Mouse (Mus musculus) heart, adult 2 months (tissue): ENCODE measurements around the gene Tecta. TPM values are rescaled to one million over a fixed set of nuclear protein-coding genes. Genes with fewer than 3 reads are reported as not detected.

Experiments
- DNase-seq, 2 experiments: peaks; one replicate each; pipeline ENCODE4 v3.0.0; 2021
- H3K27ac ChIP-seq: fragments of 200-600 bp; 2 replicates; pipeline ENCODE4 v1.8.1; 2022
- H3K27me3 ChIP-seq: fragments of 200-500 bp; 2 replicates; pipeline ENCODE4 v1.6.1; 2012; ENCODE audit warnings: mild to moderate bottlenecking, low read length, inconsistent platforms, mixed read lengths; ENCODE audit not compliant: control insufficient read depth, insufficient read depth
- H3K36me3 ChIP-seq: fragments of 200-500 bp; 2 replicates; pipeline ENCODE4 v1.6.1; 2012; ENCODE audit warnings: low read length, inconsistent platforms; ENCODE audit not compliant: control insufficient read depth, insufficient read depth
- H3K4me1 ChIP-seq: fragments of 200-500 bp; 2 replicates; pipeline ENCODE4 v1.6.1; 2011; ENCODE audit warnings: low read length; ENCODE audit not compliant: control insufficient read depth, insufficient read depth
- H3K4me3 ChIP-seq: fragments of 200-600 bp; 2 replicates; pipeline ENCODE4 v1.8.1; 2022
- H3K79me2 ChIP-seq: fragments of 200-500 bp; replicated peaks from 2 replicates; pipeline ENCODE4 v1.6.1; 2012; ENCODE audit warnings: mild to moderate bottlenecking, inconsistent platforms, low read length, moderate library complexity, mixed read lengths; ENCODE audit not compliant: control insufficient read depth, insufficient read depth
- H3K9ac ChIP-seq: fragments of 200-500 bp; 2 replicates; pipeline ENCODE4 v1.6.1; 2012; ENCODE audit warnings: low read depth, mild to moderate bottlenecking, control low read depth, inconsistent platforms, low read length, mixed read lengths
- CTCF ChIP-seq: fragments of 200-600 bp; IDR thresholded peaks from 2 replicates; pipeline ENCODE4 v1.8.1; 2022; ENCODE audit warnings: antibody characterized with exemption, mild to moderate bottlenecking, moderate library complexity
- EP300 ChIP-seq: fragments of 200-500 bp; IDR thresholded peaks from 2 replicates; pipeline ENCODE4 v1.6.1; 2011; ENCODE audit warnings: low read depth, low read length, control low read depth; ENCODE audit not compliant: insufficient read depth
- POLR2A ChIP-seq: fragments of 200-500 bp; IDR thresholded peaks from 2 replicates; pipeline ENCODE4 v1.6.1; 2011; ENCODE audit warnings: mild to moderate bottlenecking, low read depth, low read length, control low read depth; ENCODE audit not compliant: insufficient read depth
- WGBS: fragments of 180-500 bp; shearing (Covaris S2); methylation state at CpG from one replicate; pipeline ENCODE4 v1.1.7; 2018; 5-methylcytosine and 5-hydroxymethylcytosine counted together
- intact Hi-C: fragments of 180-260 bp; cut with DNase I; formaldehyde crosslinking; loops from one replicate; pipeline ENCODE4 v1.15.1; 2025
- polyA plus RNA-seq: library from polyadenylated mRNA; depleted of rRNA; stranded (reverse); fragments of >200 nt; gene quantifications from 2 replicates; pipeline ENCODE4 v1.2.3, GENCODE M21; 2012
- total RNA-seq, 2 experiments: library from RNA; stranded (reverse); gene quantifications; 2 replicates each; pipeline ENCODE4 v1.2.3; 2021

The Tecta gene
- total and polyA plus RNA-seq, 3 experiments, result 0.02 to 0.05 (median 0.02) TPM

- Histone ChIP-seq H3K9ac (no peak overlapping the region), H3K36me3 (no peaks in the 10 kb centered on the region), H3K4me3 (no peak overlapping the region), H3K27me3 (no peaks in the 10 kb centered on the region), H3K79me2 (no peaks in the 10 kb centered on the region), H3K27ac (no peak overlapping the region), H3K4me1 (no peaks in the 10 kb centered on the region)
- intact Hi-C loops, result loop anchor here (5.0 kb wide), 1 partner anchor 277 kb away; no protein-coding TSS in a partner anchor
- WGBS, result 56% methylated on average over 29 of the region's 29 CpGs
- no peak for TF ChIP-seq CTCF
- no peak for TF ChIP-seq EP300
- TF ChIP-seq POLR2A, result no peak
- DNase-seq, result no peak
Observed at GRCm38 (mm10) chr9:42324640-42325394, 74.9 kb downstream of the Tecta start.

- Histone ChIP-seq H3K79me2 (no peaks in the 10 kb centered on the region), H3K4me1 (no peaks in the 10 kb centered on the region), H3K9ac (no peak overlapping the region), H3K4me3 (no peak overlapping the region), H3K27ac (no peak overlapping the region), H3K27me3 (no peaks in the 10 kb centered on the region), H3K36me3 (no peaks in the 10 kb centered on the region)
- 83% methylated on average over 8 of the region's 8 CpGs for WGBS
- DNase-seq, result no peak
- TF ChIP-seq CTCF, result no peak
- no peak for TF ChIP-seq POLR2A
- no peak for TF ChIP-seq EP300
- intact Hi-C loops, result no loop called here
Observed at GRCm38 (mm10) chr9:42323238-42323637, 76.5 kb downstream of the Tecta start.

- Histone ChIP-seq H3K4me3 (no peak overlapping the region), H3K4me1 (no peaks in the 10 kb centered on the region), H3K27ac (no peak overlapping the region), H3K27me3 (no peaks in the 10 kb centered on the region), H3K9ac (no peak overlapping the region), H3K79me2 (no peaks in the 10 kb centered on the region), H3K36me3 (no peaks in the 10 kb centered on the region)
- DNase-seq, result no peak
- TF ChIP-seq CTCF (no peak), POLR2A (no peak), EP300 (no peak)
- 65% methylated on average over 2 of the region's 2 CpGs for WGBS
- intact Hi-C loops, result no loop called here
Observed at GRCm38 (mm10) chr9:42321442-42321841, 78.3 kb downstream of the Tecta start.

- 90% methylated on average over 7 of the region's 7 CpGs for WGBS
- no peak overlapping the region for H3K4me3 ChIP-seq
Observed at GRCm38 (mm10) chr9:42320616-42321015, 79.1 kb downstream of the Tecta start.

GRCm38 (mm10) chr9:42318455-42318987, 81.2 kb downstream of the Tecta start:
- 76% methylated on average over 9 of the region's 9 CpGs for WGBS
- Histone ChIP-seq H3K79me2 (no peaks in the 10 kb centered on the region), H3K4me1 (no peaks in the 10 kb centered on the region), H3K27ac (no peak overlapping the region), H3K9ac (no peak overlapping the region), H3K36me3 (no peaks in the 10 kb centered on the region), H3K27me3 (no peaks in the 10 kb centered on the region), H3K4me3 (no peak overlapping the region)
- TF ChIP-seq EP300 (no peak), POLR2A (no peak), CTCF (no peak)
- DNase-seq, result no peak
- intact Hi-C loops, result no loop called here

More at GRCm38 (mm10) chr9:42320616-42321015, 79.1 kb downstream of the Tecta start:
- Histone ChIP-seq H3K27ac (no peak overlapping the region), H3K9ac (no peak overlapping the region), H3K4me1 (no peaks in the 10 kb centered on the region), H3K36me3 (no peaks in the 10 kb centered on the region), H3K79me2 (no peaks in the 10 kb centered on the region), H3K27me3 (no peaks in the 10 kb centered on the region)
- intact Hi-C loops, result no loop called here
- DNase-seq, result no peak
- TF ChIP-seq CTCF (no peak), EP300 (no peak), POLR2A (no peak)

GRCm38 (mm10) chr9:42317337-42317736, 82.4 kb downstream of the Tecta start:
- no peaks in the 10 kb centered on the region for H3K36me3 ChIP-seq
- intact Hi-C loops, result no loop called here
- H3K9ac ChIP-seq, result no peak overlapping the region
- no peak overlapping the region for H3K27ac ChIP-seq
- H3K4me1 ChIP-seq, result no peaks in the 10 kb centered on the region
- DNase-seq, result no peak
- H3K27me3 ChIP-seq, result no peaks in the 10 kb centered on the region
- peak; percentile 29; the same call in 1 of the 2 replicates for TF ChIP-seq CTCF
- no peak for TF ChIP-seq POLR2A
- H3K79me2 ChIP-seq, result no peaks in the 10 kb centered on the region
- no peak overlapping the region for H3K4me3 ChIP-seq
- WGBS, result 54% methylated on average over 3 of the region's 3 CpGs
